13 mouse cellular contexts compared by ENCODE assay signal in genomic region chr19:36701366-36701765, GRCm38 (mm10). TPM values are rescaled to one million over a fixed set of nuclear protein-coding genes. Genes with fewer than 3 reads are reported as not detected.
DNase-seq lines count a peak whose midpoint lies in the region; TF ChIP-seq lines count a peak whose summit lies in the region.
"Had no signal": no experiment of that assay in that cellular context is flagged by ENCODE, and none has a peak within 500 bp of the region (broad histone marks: within the 10 kb centered on the region; RNA-seq: fewer than 3 reads in every experiment).

No protein-coding gene starts in this region.

- H3K36me3 ChIP-seq in heart, embryonic 10.5 days = no peaks in the 10 kb centered on the region
- H3K36me3 ChIP-seq: forebrain, embryonic 15.5 days; midbrain, embryonic 15.5 days; neural tube, embryonic 13.5 days had no signal

- peaks cover 49% of the 10 kb centered on the region for H3K4me1 ChIP-seq in heart, embryonic 10.5 days

- TF ChIP-seq CTCF in left cerebral cortex, adult 2 months (IDR thresholded peaks at IDR 0.05) = no peak

- no peaks in the 10 kb centered on the region for H3K9me3 ChIP-seq in heart, embryonic 10.5 days
- H3K9me3 ChIP-seq: midbrain, embryonic 15.5 days had no signal

- WGBS in heart, embryonic 10.5 days = 68% methylated on average over 3 of the region's 3 CpGs

- intact Hi-C loops in left cerebral cortex, adult 2 months (cut with DNase I) = no loop called here
- intact Hi-C loops in left cerebral cortex, postnatal 36 days (cut with DNase I) = no loop called here

- peak overlapping the region; percentile 77 for H3K27ac ChIP-seq in heart, embryonic 10.5 days
- H3K27ac ChIP-seq in left cerebral cortex, adult 2 months = peak overlapping the region; percentile 82
- H3K27ac ChIP-seq: forebrain, embryonic 15.5 days; midbrain, embryonic 15.5 days; neural tube, embryonic 13.5 days had no signal

- no peak overlapping the region for H3K4me3 ChIP-seq in heart, embryonic 10.5 days
- no peak overlapping the region for H3K4me3 ChIP-seq in left cerebral cortex, adult 2 months
- H3K4me3 ChIP-seq: forebrain, embryonic 15.5 days; midbrain, embryonic 15.5 days; neural tube, embryonic 13.5 days had no signal

- no peaks in the 10 kb centered on the region for H3K27me3 ChIP-seq in heart, embryonic 10.5 days (ENCODE audit: insufficient read depth, poor library complexity, severe bottlenecking)
- H3K27me3 ChIP-seq: forebrain, embryonic 15.5 days; midbrain, embryonic 15.5 days; neural tube, embryonic 13.5 days had no signal

- no peak for DNase-seq in heart, embryonic 10.5 days (ENCODE audit: low spot score)
- no peak for DNase-seq in heart, adult 9 months (ENCODE audit: low spot score in 2 of 2)
- DNase-seq in left cerebral cortex, adult 2 months (ENCODE audit: extremely low spot score in 1 of 2, low spot score in 2 of 2) = no peak
- DNase-seq in left cerebral cortex, postnatal 36 days (ENCODE audit: low spot score in 2 of 2) = no peak
- DNase-seq in NIH3T3 (ENCODE audit: low read depth) = peak; percentile 86
- peak; percentile 72 for DNase-seq in fibroblast of lung, adult 2 months (ENCODE audit: low read depth)
- DNase-seq in thymus, postnatal 14 days = no peak
- DNase-seq in frontal cortex, postnatal 25 days (ENCODE audit: low spot score in 2 of 2) = no peak
- DNase-seq: adrenal gland, adult 8-10 months; kidney, adult 11 months had no signal

RNA-seq across cellular contexts. Expression of gene Ppp1r3c, which starts 35.1 kb away (rescaled TPM):
- polyA plus RNA-seq in heart, embryonic 10.5 days (2016; fragmentation: Nextera tagmentation; extraction: Ambion mirVana) = 31.3 and 46.9 TPM in 2 replicates
- 10 to 100 TPM; 48.4 to 58.1 TPM for total RNA-seq in left cerebral cortex, adult 2 months (2021)
- 10 to 100 TPM; 46.7 to 47.7 TPM for total RNA-seq in left cerebral cortex, postnatal 36 days (2021)

Comparison
In these comparisons a context has a peak if more than half of its experiments do, and no peak if none do; other contexts are left out.
1. DNase-seq: peak in NIH3T3 (single experiment) and fibroblast of lung, adult 2 months (single experiment); none in heart, embryonic 10.5 days (single experiment), heart, adult 9 months (0 of 2), left cerebral cortex, adult 2 months (0 of 2), left cerebral cortex, postnatal 36 days (0 of 2), thymus, postnatal 14 days (single experiment) and frontal cortex, postnatal 25 days (0 of 2).